Mouse (Mus musculus): ENCODE measurements around the gene Zfp217. TPM values are rescaled to one million over a fixed set of nuclear protein-coding genes. Genes with fewer than 3 reads are reported as not detected.

The Zfp217 gene
- polyA plus RNA-seq, 1 experiment from 2014 or later, result 0.87 TPM

- no peaks in the 10 kb centered on the region for H3K36me3 ChIP-seq (ENCODE audit: control insufficient read depth, insufficient read depth, low read length)
- H3K9ac ChIP-seq (ENCODE audit: low read depth, low read length), result no peak overlapping the region
- WGBS, result 48% methylated on average over 3 of the region's 3 CpGs
- no peak overlapping the region for H3K4me2 ChIP-seq (ENCODE audit: low read length)
- no peaks in the 10 kb centered on the region for H3K9me3 ChIP-seq (replicated peaks; ENCODE audit: control insufficient read depth, low read length, poor library complexity, severe bottlenecking)
- H3K4me1 ChIP-seq (ENCODE audit: control insufficient read depth, insufficient read depth, low read length), result no peaks in the 10 kb centered on the region
- no peak for ATAC-seq
- H3K27me3 ChIP-seq (ENCODE audit: control insufficient read depth, insufficient read depth, low read depth, low read length), result no peaks in the 10 kb centered on the region
- no peak overlapping the region for H3K4me3 ChIP-seq (ENCODE audit: low read depth, low read length)
- no peak overlapping the region for H3K27ac ChIP-seq (ENCODE audit: low read length)
These were observed 4.0 kb downstream of the Zfp217 start for GRCm38 (mm10) chr2:170143861-170144260.

GRCm38 (mm10) chr2:170142542-170142941, 5.4 kb downstream of the Zfp217 start:
- Histone ChIP-seq H3K4me3 (ENCODE audit: low read depth, low read length) (no peak overlapping the region), H3K36me3 (ENCODE audit: control insufficient read depth, insufficient read depth, low read length) (no peaks in the 10 kb centered on the region), H3K4me2 (ENCODE audit: low read length) (no peak overlapping the region), H3K4me1 (ENCODE audit: control insufficient read depth, insufficient read depth, low read length) (no peaks in the 10 kb centered on the region), H3K27ac (ENCODE audit: low read length) (no peak overlapping the region), H3K9ac (ENCODE audit: low read depth, low read length) (no peak overlapping the region), H3K9me3 (replicated peaks; ENCODE audit: control insufficient read depth, low read length, poor library complexity, severe bottlenecking) (no peaks in the 10 kb centered on the region), H3K27me3 (ENCODE audit: control insufficient read depth, insufficient read depth, low read depth, low read length) (no peaks in the 10 kb centered on the region)
- no peak for ATAC-seq
- 95% methylated on average over 10 of the region's 10 CpGs for WGBS

GRCm38 (mm10) chr2:170141481-170141880, 6.4 kb downstream of the Zfp217 start:
- no peaks in the 10 kb centered on the region for H3K27me3 ChIP-seq (ENCODE audit: control insufficient read depth, insufficient read depth, low read depth, low read length)
- no peaks in the 10 kb centered on the region for H3K9me3 ChIP-seq (replicated peaks; ENCODE audit: control insufficient read depth, low read length, poor library complexity, severe bottlenecking)
- no peak overlapping the region for H3K9ac ChIP-seq (ENCODE audit: low read depth, low read length)
- H3K27ac ChIP-seq (ENCODE audit: low read length), result no peak overlapping the region
- H3K36me3 ChIP-seq (ENCODE audit: control insufficient read depth, insufficient read depth, low read length), result no peaks in the 10 kb centered on the region
- WGBS, result 93% methylated on average over 5 of the region's 5 CpGs
- H3K4me3 ChIP-seq (ENCODE audit: low read depth, low read length), result no peak overlapping the region
- no peaks in the 10 kb centered on the region for H3K4me1 ChIP-seq (ENCODE audit: control insufficient read depth, insufficient read depth, low read length)
- ATAC-seq, result no peak
- H3K4me2 ChIP-seq (ENCODE audit: low read length), result no peak overlapping the region

GRCm38 (mm10) chr2:170139411-170140046, 8.4 kb downstream of the Zfp217 start:
- H3K9ac ChIP-seq (ENCODE audit: low read depth, low read length), result no peak overlapping the region
- 78% methylated on average over 9 of the region's 9 CpGs for WGBS
- ATAC-seq, result no peak

GRCm38 (mm10) chr2:170136928-170137327, 11.0 kb downstream of the Zfp217 start:
- ATAC-seq, result no peak
- WGBS, result 36% methylated on average over 3 of the region's 3 CpGs
- H3K4me2 ChIP-seq (ENCODE audit: low read length), result no peak overlapping the region
- H3K9ac ChIP-seq (ENCODE audit: low read depth, low read length), result no peak overlapping the region
- no peaks in the 10 kb centered on the region for H3K36me3 ChIP-seq (ENCODE audit: control insufficient read depth, insufficient read depth, low read length)
- H3K27me3 ChIP-seq (ENCODE audit: control insufficient read depth, insufficient read depth, low read depth, low read length), result peaks cover 2% of the 10 kb centered on the region; the same call in 1 of the 2 replicates
- H3K4me3 ChIP-seq (ENCODE audit: low read depth, low read length), result no peak overlapping the region
- peaks cover 9% of the 10 kb centered on the region for H3K4me1 ChIP-seq (ENCODE audit: control insufficient read depth, insufficient read depth, low read length)
- no peaks in the 10 kb centered on the region for H3K9me3 ChIP-seq (replicated peaks; ENCODE audit: control insufficient read depth, low read length, poor library complexity, severe bottlenecking)
- no peak overlapping the region for H3K27ac ChIP-seq (ENCODE audit: low read length)

More at GRCm38 (mm10) chr2:170139411-170140046, 8.4 kb downstream of the Zfp217 start:
- Histone ChIP-seq H3K4me1 (ENCODE audit: control insufficient read depth, insufficient read depth, low read length) (no peaks in the 10 kb centered on the region), H3K4me2 (ENCODE audit: low read length) (no peak overlapping the region), H3K9me3 (replicated peaks; ENCODE audit: control insufficient read depth, low read length, poor library complexity, severe bottlenecking) (no peaks in the 10 kb centered on the region), H3K4me3 (ENCODE audit: low read depth, low read length) (no peak overlapping the region), H3K27ac (ENCODE audit: low read length) (no peak overlapping the region), H3K27me3 (ENCODE audit: control insufficient read depth, insufficient read depth, low read depth, low read length) (peaks cover 2% of the 10 kb centered on the region; the same call in 1 of the 2 replicates), H3K36me3 (ENCODE audit: control insufficient read depth, insufficient read depth, low read length) (no peaks in the 10 kb centered on the region)

- Histone ChIP-seq H3K4me3 (ENCODE audit: low read depth, low read length) (no peak overlapping the region), H3K9me3 (replicated peaks; ENCODE audit: control insufficient read depth, low read length, poor library complexity, severe bottlenecking) (no peaks in the 10 kb centered on the region), H3K4me2 (ENCODE audit: low read length) (no peak overlapping the region), H3K9ac (ENCODE audit: low read depth, low read length) (no peak overlapping the region), H3K4me1 (ENCODE audit: control insufficient read depth, insufficient read depth, low read length) (peaks cover 9% of the 10 kb centered on the region), H3K36me3 (ENCODE audit: control insufficient read depth, insufficient read depth, low read length) (no peaks in the 10 kb centered on the region), H3K27me3 (ENCODE audit: control insufficient read depth, insufficient read depth, low read depth, low read length) (peaks cover 2% of the 10 kb centered on the region; the same call in 1 of the 2 replicates), H3K27ac (ENCODE audit: low read length) (no peak overlapping the region)
- 81% methylated on average over 6 of the region's 6 CpGs for WGBS
- ATAC-seq, result no peak
These were observed 12.1 kb downstream of the Zfp217 start for GRCm38 (mm10) chr2:170135820-170136219.

GRCm38 (mm10) chr2:170134026-170134690, 13.7 kb downstream of the Zfp217 start:
- ATAC-seq, result no peak
- Histone ChIP-seq H3K4me2 (ENCODE audit: low read length) (no peak overlapping the region; the same call in none of the 2 replicates), H3K27ac (ENCODE audit: low read length) (no peak overlapping the region), H3K27me3 (ENCODE audit: control insufficient read depth, insufficient read depth, low read depth, low read length) (peaks cover 2% of the 10 kb centered on the region; the same call in 1 of the 2 replicates), H3K36me3 (ENCODE audit: control insufficient read depth, insufficient read depth, low read length) (no peaks in the 10 kb centered on the region), H3K4me1 (ENCODE audit: control insufficient read depth, insufficient read depth, low read length) (peaks cover 12% of the 10 kb centered on the region), H3K4me3 (ENCODE audit: low read depth, low read length) (no peak overlapping the region), H3K9me3 (replicated peaks; ENCODE audit: control insufficient read depth, low read length, poor library complexity, severe bottlenecking) (no peaks in the 10 kb centered on the region), H3K9ac (ENCODE audit: low read depth, low read length) (no peak overlapping the region)
- WGBS, result 19% methylated on average over 12 of the region's 12 CpGs

- WGBS, result under 1% methylated on average over 28 of the region's 28 CpGs
These were observed 14.7 kb downstream of the Zfp217 start for GRCm38 (mm10) chr2:170133093-170133731.

GRCm38 (mm10) chr2:170132716-170133092, 15.2 kb downstream of the Zfp217 start:
- no peak for ATAC-seq
- H3K27ac ChIP-seq (ENCODE audit: low read length), result peak overlapping the region; percentile 48; the same call in 1 of the 2 replicates
- H3K27me3 ChIP-seq (ENCODE audit: control insufficient read depth, insufficient read depth, low read depth, low read length), result peaks cover 2% of the 10 kb centered on the region; the same call in 1 of the 2 replicates
- H3K4me2 ChIP-seq (ENCODE audit: low read length), result peak overlapping the region; percentile 47
- H3K4me1 ChIP-seq (ENCODE audit: control insufficient read depth, insufficient read depth, low read length), result peaks cover 16% of the 10 kb centered on the region
- H3K4me3 ChIP-seq (ENCODE audit: low read depth, low read length), result peak overlapping the region; percentile 27
- H3K36me3 ChIP-seq (ENCODE audit: control insufficient read depth, insufficient read depth, low read length), result no peaks in the 10 kb centered on the region
- H3K9me3 ChIP-seq (replicated peaks; ENCODE audit: control insufficient read depth, low read length, poor library complexity, severe bottlenecking), result no peaks in the 10 kb centered on the region
- WGBS, result 0% methylated on average over 3 of the region's 3 CpGs
- H3K9ac ChIP-seq (ENCODE audit: low read depth, low read length), result peak overlapping the region; percentile 54

More at GRCm38 (mm10) chr2:170133093-170133731, 14.7 kb downstream of the Zfp217 start:
- Histone ChIP-seq H3K4me1 (ENCODE audit: control insufficient read depth, insufficient read depth, low read length) (peaks cover 14% of the 10 kb centered on the region), H3K27me3 (ENCODE audit: control insufficient read depth, insufficient read depth, low read depth, low read length) (peaks cover 2% of the 10 kb centered on the region; the same call in 1 of the 2 replicates), H3K27ac (ENCODE audit: low read length) (peak overlapping the region; percentile 48), H3K9ac (ENCODE audit: low read depth, low read length) (peak overlapping the region; percentile 54), H3K9me3 (replicated peaks; ENCODE audit: control insufficient read depth, low read length, poor library complexity, severe bottlenecking) (no peaks in the 10 kb centered on the region), H3K4me2 (ENCODE audit: low read length) (peak overlapping the region; percentile 47), H3K4me3 (ENCODE audit: low read depth, low read length) (peak overlapping the region; percentile 27), H3K36me3 (ENCODE audit: control insufficient read depth, insufficient read depth, low read length) (no peaks in the 10 kb centered on the region)
- no peak for ATAC-seq

Measured in midbrain, embryonic 16.5 days (tissue).